Mouse (Mus musculus) urinary bladder, postnatal 25 days (tissue): ENCODE results near the gene Fyb2.
"Not testable (repeated sequence)": the region's sequence is repeated elsewhere in the genome, so short reads cannot be mapped to it uniquely, and the experiment has no call there.

Experiments
- DNase-seq: peaks from one replicate; pipeline ENCODE4 v3.0.0; 2022; ENCODE audit warnings: low spot score

Gene Fyb2

DNA sequence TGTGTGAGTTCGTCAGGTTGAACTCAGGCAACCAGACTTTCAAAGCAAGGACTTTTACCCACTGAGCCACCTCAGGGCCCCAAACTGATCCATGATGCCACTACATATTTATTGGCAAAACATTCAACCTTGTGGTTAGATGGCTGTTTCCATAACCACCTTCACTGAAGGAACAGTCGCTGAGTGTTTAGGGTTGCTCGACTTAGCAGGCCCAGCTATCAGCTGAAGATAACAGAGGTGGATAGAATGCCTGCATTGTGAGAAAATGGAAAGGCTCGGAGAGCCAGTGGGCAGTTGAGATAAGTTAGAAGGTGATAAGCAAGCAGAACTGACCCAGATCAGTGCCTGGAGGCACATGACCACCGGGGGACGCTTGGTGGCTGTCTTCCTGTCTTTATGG lies 26.3 kb downstream of the Fyb2 start:
- no peak for DNase-seq

DNA sequence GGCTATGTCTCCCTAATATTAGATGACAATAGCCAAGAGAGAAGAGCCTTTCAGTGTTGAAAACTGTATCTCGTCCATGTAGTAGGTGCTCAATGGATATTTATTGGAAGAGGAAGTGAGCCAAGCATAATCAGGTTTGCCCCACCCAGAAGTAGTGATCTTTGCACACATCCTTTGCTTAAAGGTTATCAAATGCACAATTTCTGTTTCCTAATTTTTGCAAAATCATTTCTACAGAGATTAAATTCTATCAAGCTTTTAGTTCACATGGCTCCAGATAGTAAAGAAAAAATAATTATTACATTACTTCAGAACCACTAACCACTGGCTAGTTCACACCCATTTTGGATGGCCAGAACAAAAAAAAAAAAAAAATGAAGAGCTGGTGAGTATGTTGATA lies 28.6 kb downstream of the Fyb2 start:
- no peak for DNase-seq

DNA sequence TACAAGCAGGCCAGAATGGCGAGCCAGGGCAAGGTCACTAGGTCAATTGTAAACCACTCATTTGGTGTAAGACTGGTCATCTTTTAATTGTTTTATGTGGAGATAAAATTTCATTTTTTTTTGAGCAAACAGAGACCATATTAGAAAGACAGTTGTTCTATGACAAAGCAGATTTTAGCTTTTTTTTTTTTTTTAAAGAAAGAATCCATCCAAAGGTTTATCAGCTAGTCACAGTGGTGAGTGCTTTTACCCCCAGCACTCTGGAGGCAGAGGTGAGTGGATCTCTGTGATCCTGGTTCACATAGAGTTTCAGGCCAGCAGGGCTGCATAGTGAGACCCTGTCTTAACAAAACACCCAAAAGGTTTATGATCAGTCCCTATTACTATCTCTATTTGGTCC lies 31.2 kb downstream of the Fyb2 start:
- DNase-seq: no peak

DNA sequence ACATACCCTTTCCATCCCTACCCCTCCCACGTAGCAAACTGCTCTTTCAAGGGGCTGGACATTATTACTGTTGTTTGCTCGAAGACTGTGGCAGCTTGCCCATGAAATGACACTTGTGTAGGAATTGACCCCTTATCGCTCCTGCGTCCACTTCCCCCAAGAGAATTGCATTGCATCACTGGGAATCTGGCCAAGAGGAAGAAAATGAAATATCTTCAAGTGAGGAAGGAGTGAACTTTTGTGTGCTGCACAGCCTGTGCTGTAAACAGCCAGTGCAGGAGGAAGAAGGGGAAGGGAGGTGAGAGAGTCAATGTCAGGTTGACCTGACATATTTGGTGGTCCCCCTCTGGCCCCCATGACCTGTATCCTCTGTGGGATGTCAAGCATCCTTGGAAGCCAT lies 35.6 kb downstream of the Fyb2 start:
- no peak for DNase-seq

DNA sequence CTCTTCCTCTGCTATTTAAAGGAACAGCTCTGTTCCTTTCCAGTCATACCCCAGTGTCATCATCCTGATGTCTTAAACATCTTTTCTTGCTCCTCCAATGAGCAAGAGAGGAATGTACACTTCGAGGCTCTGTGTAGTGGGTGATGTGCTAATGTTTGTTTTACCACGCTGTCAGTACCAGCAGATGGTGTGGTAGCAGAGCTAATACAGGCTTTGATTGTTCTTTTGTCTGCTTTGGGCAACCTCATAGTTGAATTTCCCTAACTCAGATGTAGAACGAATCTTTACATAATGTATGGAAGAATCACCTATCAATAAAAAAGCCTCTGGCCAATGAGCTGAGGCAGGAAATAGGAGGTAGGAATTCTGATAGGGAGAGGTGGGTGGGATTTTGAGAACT lies 36.0 kb downstream of the Fyb2 start:
- DNase-seq: no peak

DNA sequence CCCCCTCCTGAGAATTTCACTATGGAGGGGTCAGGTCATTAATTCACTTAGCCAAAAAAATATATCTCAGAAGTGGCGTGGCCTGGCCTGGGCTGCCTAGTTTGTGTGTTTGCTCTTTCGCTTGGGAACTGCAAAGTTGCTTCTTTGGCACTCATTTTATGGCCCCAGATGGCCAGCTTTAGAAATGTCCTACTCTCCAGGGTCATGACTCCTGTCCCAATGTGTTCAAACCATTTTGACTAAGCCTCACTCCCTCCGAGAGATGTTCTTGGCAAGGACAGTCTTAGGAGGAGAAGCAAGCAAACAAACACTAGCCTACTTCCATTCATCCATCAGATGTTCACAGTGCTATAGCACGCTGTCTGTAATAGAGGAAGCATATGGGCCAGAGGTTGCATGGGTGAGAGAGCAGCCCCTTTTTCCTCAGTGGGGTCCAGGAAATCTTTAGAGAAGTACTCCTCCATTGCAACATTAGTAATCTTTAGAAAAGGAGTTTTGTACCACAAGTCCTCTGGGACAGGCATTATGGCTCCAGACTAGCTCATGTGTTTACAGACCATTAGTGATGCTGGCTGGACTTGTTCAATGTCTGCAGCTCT lies 38.1 kb downstream of the Fyb2 start:
- no peak for DNase-seq

DNA sequence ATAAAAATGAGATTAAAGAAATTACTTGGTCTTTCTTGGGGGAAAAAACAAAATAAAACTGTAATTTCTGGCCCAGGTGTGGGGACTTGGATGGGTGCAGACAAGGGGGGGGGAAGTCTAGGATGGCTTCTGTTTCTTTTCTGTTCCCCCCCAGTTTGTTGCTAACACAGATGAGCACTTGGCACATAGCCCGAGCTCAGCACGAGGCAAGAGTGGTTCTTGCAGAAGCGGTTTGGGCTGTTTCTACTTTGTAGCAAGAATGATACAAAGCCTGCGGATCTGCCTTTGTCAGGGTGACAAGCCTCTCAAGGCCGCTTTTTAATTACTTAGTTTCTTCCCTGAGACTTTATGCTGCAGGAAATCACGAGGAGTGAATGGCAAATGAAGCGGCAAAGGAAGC lies 43.4 kb downstream of the Fyb2 start:
- DNase-seq: no peak

DNA sequence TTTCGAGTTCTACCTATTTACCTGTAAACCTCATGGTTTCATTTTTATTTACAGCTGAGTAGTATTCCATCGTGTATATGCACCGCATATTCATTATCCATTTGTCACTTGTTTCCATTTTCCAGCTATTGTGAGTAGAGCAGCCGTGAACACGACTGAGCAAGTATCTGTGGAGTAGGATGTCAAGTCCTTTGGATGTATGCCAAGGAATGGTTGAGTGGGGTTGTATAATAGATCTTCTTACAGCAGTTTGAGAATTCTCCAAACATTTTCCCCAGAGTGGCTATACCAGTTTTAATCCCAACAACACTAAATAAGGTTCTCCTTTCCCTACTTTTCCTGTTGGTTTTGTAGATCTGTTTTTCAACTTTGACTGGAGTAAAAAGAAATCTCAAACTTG lies 48.2 kb downstream of the Fyb2 start:
- no peak for DNase-seq

DNA sequence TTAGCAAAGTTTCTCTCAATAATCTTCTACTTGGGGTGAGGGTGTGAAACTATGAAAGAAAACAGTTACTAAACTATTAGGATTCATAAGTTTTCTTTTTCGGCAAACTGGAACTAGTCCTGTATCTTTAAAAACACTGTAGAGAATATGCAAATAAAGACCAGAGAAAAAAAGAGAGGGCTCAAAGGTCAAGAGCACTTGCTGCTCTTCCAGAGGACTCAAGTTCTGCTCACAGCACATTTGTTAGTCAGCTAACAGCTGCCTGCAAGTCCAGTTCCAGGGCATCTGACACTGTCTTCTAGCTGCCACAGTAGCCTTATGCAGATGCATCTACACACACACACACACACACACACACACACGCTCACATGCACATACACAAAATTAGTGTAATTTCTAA lies 59.4 kb downstream of the Fyb2 start:
- DNase-seq: no peak

DNA sequence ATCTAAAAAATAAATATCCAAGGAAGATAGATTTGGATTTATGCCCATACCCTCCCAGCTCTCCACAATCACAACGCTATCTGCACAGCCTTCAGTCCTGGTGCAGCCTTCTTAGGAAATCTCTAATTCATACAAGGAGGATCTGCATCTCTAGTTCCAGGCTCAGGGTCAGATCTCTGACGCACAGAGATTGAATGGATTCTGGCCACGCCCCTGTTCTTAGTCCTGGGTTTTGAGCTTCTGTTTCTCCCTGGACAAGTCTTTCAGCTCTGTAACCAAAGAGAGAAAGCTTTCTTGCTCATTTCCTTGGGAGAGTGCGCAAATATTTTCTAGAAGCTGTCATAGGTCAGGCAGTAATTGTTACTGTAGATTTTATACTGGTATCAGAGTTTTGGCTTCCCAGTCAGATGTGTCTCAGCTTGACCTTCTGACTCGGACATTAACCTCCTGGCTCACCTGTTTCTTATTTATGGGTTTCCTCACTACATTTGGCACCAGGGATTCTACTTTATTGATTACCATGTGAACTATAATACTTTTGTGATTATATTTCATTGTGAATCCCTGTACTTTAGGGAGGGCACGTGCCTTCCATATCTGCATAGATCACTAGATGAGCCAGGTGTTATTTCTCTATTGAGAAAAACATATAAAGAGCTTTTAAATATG lies 62.0 kb downstream of the Fyb2 start:
- DNase-seq: no peak

DNA sequence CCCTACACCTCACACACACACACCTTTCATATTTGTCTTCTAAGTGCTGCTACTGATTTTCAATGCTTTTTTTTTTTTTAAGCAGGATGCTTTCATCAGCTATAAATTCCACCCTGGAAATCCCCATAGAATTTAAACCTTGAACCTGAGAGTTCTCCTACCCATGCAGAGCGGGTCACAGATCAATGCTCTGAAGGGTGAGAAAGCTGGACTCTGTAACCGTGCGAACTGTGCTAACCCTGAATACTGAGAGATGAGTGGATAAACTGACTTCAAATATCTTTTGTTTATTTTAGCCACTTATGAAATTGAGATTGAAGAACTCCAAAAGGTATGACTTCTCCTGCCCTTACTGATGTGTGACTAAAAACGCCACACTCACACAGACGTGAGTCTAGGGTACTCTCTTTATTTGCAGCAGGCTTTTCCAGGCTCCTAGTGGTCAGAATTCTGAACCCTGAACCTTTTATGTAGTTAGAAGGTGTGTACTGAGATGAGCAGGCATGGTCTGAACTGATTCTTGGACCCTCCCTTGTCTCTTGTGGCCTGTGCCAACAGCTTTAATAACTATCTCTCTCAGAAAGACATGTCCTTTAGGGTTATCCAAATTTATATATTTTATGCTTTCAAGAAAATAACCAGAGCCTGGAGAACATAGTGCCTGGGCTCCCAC lies 72.8 kb downstream of the Fyb2 start:
- no peak for DNase-seq

DNA sequence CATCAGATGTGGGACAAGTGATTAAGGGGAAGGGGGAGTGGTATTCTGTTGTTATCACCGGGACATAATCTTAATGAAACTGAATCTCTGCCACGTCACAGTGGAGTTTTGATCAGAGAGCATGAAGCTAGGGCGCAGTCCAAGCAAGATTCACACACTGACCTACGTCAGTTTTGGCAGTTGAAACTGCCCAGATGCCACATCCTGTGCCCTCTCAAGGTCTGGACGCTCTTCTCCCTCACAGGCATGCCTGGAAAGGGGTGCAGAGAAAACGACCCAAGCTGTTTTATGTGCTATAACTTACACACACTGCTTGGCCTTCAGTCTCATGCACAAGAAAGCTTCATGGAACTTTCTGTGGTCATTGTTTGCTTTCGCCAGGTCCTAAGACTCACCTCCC lies 74.4 kb downstream of the Fyb2 start:
- DNase-seq: no peak

DNA sequence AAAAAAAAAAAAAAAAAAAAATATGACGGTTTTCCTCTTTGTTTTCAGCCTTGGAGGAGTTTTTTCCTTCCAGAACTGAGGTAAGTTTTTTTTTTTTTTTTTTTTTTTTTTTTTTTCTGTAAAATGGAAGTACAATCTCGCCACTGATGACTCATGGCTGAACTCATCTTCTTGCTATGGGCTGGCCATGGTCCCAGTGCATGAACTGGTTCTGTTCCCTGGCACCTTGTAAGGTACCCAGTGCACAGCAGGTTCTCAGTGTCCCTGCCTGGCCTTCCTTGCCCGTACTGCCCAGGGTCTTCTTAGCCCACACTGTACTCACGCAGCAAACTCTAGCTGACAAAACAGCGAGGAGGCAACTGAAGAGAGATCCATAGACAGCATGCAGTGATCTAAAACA lies 74.8 kb downstream of the Fyb2 start:
- DNase-seq: peak; percentile 14

DNA sequence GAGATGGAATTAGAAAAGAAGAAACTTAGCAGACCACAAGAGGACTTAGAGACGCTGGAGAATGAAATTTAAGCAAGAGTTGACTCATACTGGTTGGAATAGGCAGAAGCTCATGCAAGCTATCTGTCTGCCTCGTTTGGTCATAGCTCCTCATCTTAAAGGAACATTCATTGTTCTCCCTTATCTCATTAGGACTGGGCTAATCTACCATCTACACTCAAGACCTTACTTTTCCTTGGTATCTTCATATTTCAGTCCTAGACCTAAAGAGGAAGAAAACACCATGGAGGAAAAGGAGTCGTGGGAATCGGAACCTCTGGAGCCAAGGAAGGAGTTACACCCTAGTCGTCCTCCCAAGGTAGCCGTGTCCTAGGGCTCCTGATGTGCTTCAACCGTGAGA lies 75.5 kb downstream of the Fyb2 start:
- no peak for DNase-seq

DNA sequence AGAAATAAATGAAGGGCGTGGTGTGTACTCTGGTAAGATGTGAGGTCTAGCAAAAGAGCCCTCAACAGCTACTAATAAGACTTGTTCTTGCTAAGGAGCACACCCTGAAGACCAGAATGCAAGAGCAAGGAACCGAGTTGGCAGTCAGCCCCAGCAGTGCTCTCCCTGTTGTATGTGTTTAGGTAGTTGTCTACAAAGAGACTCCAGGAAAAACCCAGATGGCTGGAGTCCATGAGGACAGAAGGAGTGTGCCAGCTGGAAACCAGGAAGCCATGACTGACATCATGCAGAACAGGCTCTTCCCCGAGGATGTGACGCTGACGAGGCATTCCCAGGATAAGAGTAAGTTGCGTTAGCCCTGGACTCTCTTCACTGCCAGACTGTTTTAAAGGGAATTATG lies 76.8 kb downstream of the Fyb2 start:
- DNase-seq: no peak

DNA sequence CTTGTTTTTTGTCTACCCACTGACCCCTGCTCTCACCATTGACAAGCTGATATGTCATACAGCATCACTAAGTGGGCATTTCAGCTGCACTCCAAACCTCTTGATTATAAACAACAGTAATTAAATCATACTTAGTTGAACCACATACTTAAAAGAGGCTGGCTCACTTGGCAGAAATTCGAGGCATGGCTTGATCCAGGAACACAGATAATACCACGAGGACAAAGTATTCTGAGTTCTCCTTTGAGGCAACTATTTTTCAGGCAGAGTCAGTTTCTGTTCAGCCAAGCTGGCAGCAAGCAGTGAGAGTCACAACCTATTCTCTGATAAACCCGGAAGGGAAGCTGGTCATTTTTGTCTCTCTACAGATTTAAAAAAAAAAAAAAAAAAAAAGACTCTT lies 77.4 kb downstream of the Fyb2 start:
- no peak for DNase-seq

DNA sequence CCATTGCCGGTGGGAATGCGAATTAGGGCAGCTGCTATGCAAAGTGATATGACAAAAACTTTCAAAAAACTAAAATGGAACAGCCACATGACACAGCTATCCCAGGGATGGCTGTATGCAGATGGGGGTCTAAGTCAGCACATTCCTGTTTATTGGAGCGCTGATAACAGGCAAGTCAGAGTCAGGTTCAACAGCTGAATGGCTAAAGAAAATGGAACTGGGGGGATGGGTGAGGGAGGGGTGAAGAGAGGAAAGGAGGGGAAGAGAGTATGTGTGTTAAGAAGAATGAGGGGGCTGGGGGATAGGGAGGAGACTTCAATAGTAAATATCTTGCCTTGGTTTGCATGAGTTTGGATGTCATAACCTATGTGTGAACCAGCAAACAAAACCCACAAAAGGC lies 79.0 kb downstream of the Fyb2 start:
- DNase-seq: no peak

DNA sequence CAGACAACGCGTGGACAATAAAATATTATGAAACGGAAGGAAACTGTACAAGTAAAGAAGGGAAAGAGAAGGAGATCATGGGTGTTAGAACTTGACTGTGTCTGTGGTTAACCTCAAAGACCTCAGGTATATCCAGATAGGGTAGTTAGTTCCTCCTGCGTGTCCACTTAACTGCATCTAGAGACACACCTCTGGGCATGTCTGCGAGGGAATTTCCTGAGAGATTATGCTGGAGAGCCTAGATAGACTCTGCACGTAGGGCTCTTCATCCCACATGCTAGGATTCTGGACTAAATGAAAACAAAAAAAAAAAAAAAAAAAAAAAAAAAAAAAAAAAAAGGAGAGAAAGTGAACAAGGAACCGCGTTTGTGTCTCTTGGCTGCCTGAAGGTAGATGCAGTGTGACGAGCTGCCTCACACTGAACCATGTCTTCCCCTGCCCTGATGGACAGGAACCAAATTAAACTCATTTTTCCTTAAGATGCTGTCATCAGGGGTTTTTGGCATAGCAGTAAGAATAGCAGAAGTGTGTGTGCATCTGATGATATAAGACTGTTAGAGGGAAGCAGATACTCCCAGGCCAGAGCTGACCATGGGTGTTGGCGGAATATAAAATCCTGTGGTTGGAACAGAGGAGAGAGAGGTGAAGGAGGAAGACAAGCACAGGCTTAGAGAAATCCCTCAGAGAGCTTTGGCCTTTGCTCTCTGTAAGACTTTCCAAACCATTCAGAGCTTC lies 80.1 kb downstream of the Fyb2 start:
- no peak for DNase-seq

DNA sequence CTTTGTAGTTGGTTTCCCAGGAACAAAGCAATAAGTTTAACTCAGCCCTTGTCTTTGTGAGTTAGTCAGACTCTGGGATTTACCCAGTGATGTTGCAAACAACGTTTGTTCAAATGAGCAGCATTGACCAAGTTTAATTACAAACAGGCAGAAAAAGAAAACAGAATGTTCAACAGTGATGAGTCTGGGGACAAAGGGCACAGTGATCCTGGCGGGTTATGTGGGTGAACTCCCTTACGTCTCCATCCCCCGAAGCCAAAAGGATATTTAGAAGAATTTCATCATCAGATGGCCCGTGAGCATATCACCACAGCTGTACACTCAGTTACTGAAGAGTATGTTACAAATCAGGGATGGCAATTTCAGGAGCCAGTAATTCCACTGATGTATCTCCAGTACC lies 86.4 kb downstream of the Fyb2 start:
- DNase-seq: no peak

DNA sequence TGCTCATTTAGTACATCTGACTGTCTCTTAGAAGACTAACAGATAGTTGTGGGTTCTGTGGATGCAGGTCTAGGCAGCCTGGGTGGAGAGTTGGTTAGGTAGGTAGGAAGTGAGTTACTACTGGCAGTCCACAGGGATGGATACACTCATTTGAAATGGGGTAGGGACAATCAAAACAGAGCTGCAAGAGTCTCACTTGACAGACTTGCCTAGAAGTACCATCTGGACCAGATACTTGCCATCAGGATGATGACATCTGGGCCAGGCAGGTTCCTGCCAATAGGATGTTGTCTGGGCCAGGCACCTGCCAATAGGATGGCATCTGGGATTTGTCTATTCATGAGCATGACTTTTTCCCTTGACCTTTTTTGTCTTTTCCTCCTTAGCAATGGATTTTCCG lies 88.5 kb downstream of the Fyb2 start:
- DNase-seq: no peak

DNA sequence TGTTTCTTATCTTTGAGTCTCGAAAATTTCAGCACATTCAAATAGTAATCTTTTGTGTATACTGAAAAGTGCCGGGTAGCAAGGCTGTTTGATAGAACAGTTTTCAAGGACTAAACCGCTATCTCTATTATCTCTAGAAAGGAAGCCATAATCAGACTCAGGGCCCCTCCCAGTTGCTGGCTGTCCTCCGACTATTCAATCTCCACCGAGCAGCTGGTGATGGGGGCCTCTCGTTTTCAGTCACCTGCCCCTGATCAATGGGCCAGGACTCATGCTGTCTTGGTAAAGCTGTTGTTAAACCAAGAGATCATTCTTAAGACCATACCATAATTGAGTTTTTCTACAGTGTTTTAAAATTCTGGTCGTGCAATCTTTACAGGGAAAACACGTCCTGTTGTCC lies 90.9 kb downstream of the Fyb2 start:
- DNase-seq: no peak

DNA sequence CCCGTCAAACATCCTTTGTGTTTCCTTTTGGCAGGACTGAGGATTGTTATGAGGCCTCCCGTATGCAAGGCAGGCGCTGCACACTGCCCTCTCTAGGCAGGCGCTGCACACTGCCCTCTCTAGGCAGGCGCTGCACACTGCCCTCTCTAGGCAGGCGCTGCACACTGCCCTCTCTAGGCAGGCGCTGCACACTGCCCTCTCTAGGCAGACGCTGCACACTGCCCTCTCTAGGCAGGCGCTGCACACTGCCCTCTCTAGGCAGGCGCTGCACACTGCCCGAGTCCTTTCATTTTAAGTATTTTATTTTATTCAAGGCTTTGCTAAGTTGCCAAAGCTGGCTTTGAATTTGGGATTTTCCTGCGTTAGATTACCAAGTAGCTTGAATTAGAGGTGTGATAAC lies 91.4 kb downstream of the Fyb2 start:
- DNase-seq: not testable (repeated sequence)

DNA sequence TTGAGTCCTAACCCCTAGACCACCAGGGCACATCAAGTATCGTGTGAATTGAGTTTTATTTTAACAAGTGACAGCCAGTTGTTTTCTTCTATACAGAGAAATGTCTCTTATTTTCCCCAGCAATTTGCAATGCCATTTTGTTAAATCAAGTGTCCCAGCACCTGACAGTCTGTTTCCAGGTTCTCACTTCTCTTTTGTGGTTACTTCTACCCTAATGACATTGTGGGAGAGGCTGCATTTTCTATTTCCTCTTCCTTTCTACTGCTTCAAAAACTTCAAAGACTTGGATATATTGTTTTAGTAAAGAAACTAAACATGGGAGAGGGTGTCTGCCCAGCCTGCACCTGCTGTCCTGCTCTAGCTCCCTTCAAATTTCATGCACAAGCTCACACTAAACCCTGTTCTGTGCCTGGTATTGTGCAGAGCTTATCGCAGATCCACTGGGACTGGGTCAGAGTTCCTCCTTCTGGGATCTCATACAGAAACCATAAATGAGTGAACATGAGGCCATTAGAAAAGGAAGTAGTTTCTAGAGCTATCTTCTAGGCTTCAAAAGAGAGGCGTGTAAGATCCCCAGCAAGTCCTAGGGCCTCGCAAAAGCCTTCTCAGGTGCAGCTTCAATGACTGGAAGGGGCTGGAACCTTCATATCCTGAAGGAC lies 94.2 kb downstream of the Fyb2 start:
- DNase-seq: no peak
